Mouse (Mus musculus) embryonic facial prominence, embryonic 11.5 days (tissue): ENCODE results near the gene Dusp16. TPM values are rescaled to one million over a fixed set of nuclear protein-coding genes. Genes with fewer than 3 reads are reported as not detected.

ENCODE experiments used
- ATAC-seq: fragments of 200-750 bp; cut with Nextera tagmentation; replicated peaks from 2 replicates; pipeline ENCODE4 v1.8.0; 2017; ENCODE audit warnings: low read depth; ENCODE audit not compliant: insufficient number of reproducible peaks, low FRiP score, low TSS enrichment
- DNase-seq: peaks from one replicate; pipeline ENCODE4 v3.0.0-alpha.2; 2015; ENCODE audit warnings: low spot score
- H3K27ac ChIP-seq: fragments of 300-500 bp; sonication (generic); replicated peaks from 2 replicates; pipeline ENCODE4 v1.5.1; 2014; ENCODE audit warnings: mild to moderate bottlenecking, low read depth, low read length, control low read depth
- H3K27me3 ChIP-seq: fragments of 300-500 bp; sonication (generic); 2 replicates; pipeline ENCODE4 v1.6.1; 2014; ENCODE audit warnings: mild to moderate bottlenecking, low read length, moderate library complexity, mixed read lengths; ENCODE audit not compliant: control insufficient read depth, insufficient read depth
- H3K36me3 ChIP-seq: fragments of 300-500 bp; sonication (generic); replicated peaks from 2 replicates; pipeline ENCODE4 v1.6.1; 2014; ENCODE audit warnings: low read depth, mild to moderate bottlenecking, low read length, moderate library complexity, mixed read lengths; ENCODE audit not compliant: control insufficient read depth, insufficient read depth
- H3K4me1 ChIP-seq: fragments of 300-500 bp; sonication (generic); 2 replicates; pipeline ENCODE4 v1.6.1; 2014; ENCODE audit warnings: low read length, mixed read lengths; ENCODE audit not compliant: control insufficient read depth, insufficient read depth
- H3K4me2 ChIP-seq: fragments of 300-500 bp; sonication (generic); 2 replicates; pipeline ENCODE4 v1.6.1; 2014; ENCODE audit warnings: low read depth, mild to moderate bottlenecking, control low read depth, low read length, moderate library complexity
- H3K4me3 ChIP-seq: fragments of 300-500 bp; sonication (generic); 2 replicates; pipeline ENCODE4 v1.5.1; 2014; ENCODE audit warnings: low read depth, low read length, control low read depth
- H3K9ac ChIP-seq: fragments of 300-500 bp; sonication (generic); replicated peaks from 2 replicates; pipeline ENCODE4 v1.6.1; 2014; ENCODE audit warnings: mild to moderate bottlenecking, control low read depth, low read length
- H3K9me3 ChIP-seq: fragments of 300-500 bp; sonication (generic); replicated peaks from 2 replicates; pipeline ENCODE4 v1.6.1; 2016; ENCODE audit warnings: mild to moderate bottlenecking, low read length, inconsistent platforms, mixed read lengths; ENCODE audit not compliant: control insufficient read depth
- WGBS: fragments of 180-500 bp; shearing (Covaris S2); extraction: QIAGEN DNeasy Blood & Tissue Kit; methylation state at CpG from one replicate; pipeline ENCODE4 v1.1.7; 2014; 5-methylcytosine and 5-hydroxymethylcytosine counted together
- polyA plus RNA-seq: library from polyadenylated mRNA; unstranded; fragments of >200 nt; fragmentation: Nextera tagmentation; extraction: Ambion mirVana; gene quantifications from 2 replicates; pipeline ENCODE4 v1.2.1, GENCODE M21; 2014

Gene Dusp16
- polyA plus RNA-seq, 1 experiment from 2014 or later: 15.4 TPM

- H3K4me2 ChIP-seq: no peak overlapping the region
- ATAC-seq (no peak), DNase-seq (no peak)
- no peaks in the 10 kb centered on the region for H3K27me3 ChIP-seq
- H3K4me1 ChIP-seq: no peaks in the 10 kb centered on the region
- H3K9ac ChIP-seq: no peak overlapping the region
- no peaks in the 10 kb centered on the region for H3K36me3 ChIP-seq
- no peaks in the 10 kb centered on the region for H3K9me3 ChIP-seq
- no peak overlapping the region for H3K4me3 ChIP-seq
- WGBS: 77% methylated on average over 2 of the region's 2 CpGs
- no peak overlapping the region for H3K27ac ChIP-seq
Observed at GRCm38 (mm10) chr6:134668519-134668918, 123.9 kb downstream of the Dusp16 start.

- Histone ChIP-seq H3K4me3 (no peak overlapping the region), H3K9me3 (no peaks in the 10 kb centered on the region), H3K4me1 (no peaks in the 10 kb centered on the region), H3K27me3 (no peaks in the 10 kb centered on the region), H3K36me3 (no peaks in the 10 kb centered on the region), H3K9ac (no peak overlapping the region), H3K4me2 (no peak overlapping the region), H3K27ac (no peak overlapping the region)
- 85% methylated on average over 9 of the region's 9 CpGs for WGBS
- DNase-seq (no peak), ATAC-seq (no peak)
Observed at GRCm38 (mm10) chr6:134665817-134666216, 126.6 kb downstream of the Dusp16 start.

Other genes starting within 250 kb of the Dusp16 start
- gene Lrp6, start 225.7 kb downstream of the Dusp16 start, polyA plus RNA-seq: 32.9 and 33.6 TPM in 2 replicates
- 0.39 and 0.68 TPM in 2 replicates for gene Mansc1, start 160.1 kb downstream of the Dusp16 start, polyA plus RNA-seq
- 19.6 and 20.9 TPM in 2 replicates for gene Borcs5, start 153.1 kb downstream of the Dusp16 start, polyA plus RNA-seq
- 0.96 and 1.1 TPM in 2 replicates for gene Crebl2, start 37.5 kb upstream of the Dusp16 start, polyA plus RNA-seq
- 13.2 and 19.2 TPM in 2 replicates for gene Gpr19, start 106.0 kb upstream of the Dusp16 start, polyA plus RNA-seq
- 18.7 and 21.2 TPM in 2 replicates for gene Cdkn1b, start 127.8 kb upstream of the Dusp16 start, polyA plus RNA-seq
- gene Apold1, start 189.1 kb upstream of the Dusp16 start, polyA plus RNA-seq: 3.6 and 4.1 TPM in 2 replicates
- gene Ddx47, start 219.0 kb upstream of the Dusp16 start, polyA plus RNA-seq: 116 and 125 TPM in 2 replicates